In the genomic region with DNA sequence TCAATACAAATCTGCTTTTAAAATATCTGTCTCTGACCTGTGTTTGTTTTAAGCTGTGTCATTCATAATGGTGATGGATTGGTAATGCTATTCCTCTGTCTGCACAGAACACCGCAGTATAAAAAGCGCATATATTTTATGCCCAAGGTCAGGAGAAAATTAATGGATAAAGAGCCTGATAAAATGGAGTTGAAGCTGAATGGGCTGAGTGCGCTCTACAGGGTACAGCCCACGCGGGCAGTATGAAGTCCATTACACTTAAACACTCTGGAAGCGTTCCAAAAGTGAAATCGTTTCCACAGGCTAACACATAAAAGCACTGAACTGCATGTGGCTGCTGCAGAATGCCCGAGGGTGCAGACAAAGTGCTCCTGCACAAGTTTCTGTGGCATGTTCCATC, we compare ENCODE assay signal across 12 mouse cellular contexts.
DNase-seq lines count a peak whose midpoint lies in the region; ATAC-seq and TF ChIP-seq lines count a peak whose summit lies in the region.
"Had no signal": no experiment of that assay in that cellular context is flagged by ENCODE, and none has a peak within 500 bp of the region (broad histone marks: within the 10 kb centered on the region; RNA-seq: fewer than 3 reads in every experiment).

No protein-coding gene starts in this region.

- no peaks in the 10 kb centered on the region for H3K9me3 ChIP-seq in forebrain, embryonic 14.5 days (replicated peaks; ENCODE audit: control insufficient read depth, low read length)
- H3K9me3 ChIP-seq in forebrain, embryonic 13.5 days (replicated peaks) = no peaks in the 10 kb centered on the region
- H3K9me3 ChIP-seq in hindbrain, embryonic 14.5 days (ENCODE audit: control insufficient read depth, low read length) = no peaks in the 10 kb centered on the region
- no peaks in the 10 kb centered on the region for H3K9me3 ChIP-seq in limb, embryonic 13.5 days
- H3K9me3 ChIP-seq in heart, embryonic 10.5 days = no peaks in the 10 kb centered on the region

- TF ChIP-seq CTCF in brain, embryonic 14.5 days (IDR thresholded peaks at IDR 0.05; ENCODE audit: borderline replicate concordance, extremely low read depth, insufficient read depth, insufficient read length) = no peak

- no peak for TF ChIP-seq POLR2A in brain, embryonic 14.5 days (IDR thresholded peaks at IDR 0.05; ENCODE audit: borderline replicate concordance, extremely low read depth, insufficient read depth, insufficient read length, poor library complexity, severe bottlenecking)

- no peak overlapping the region for H3K4me3 ChIP-seq in forebrain, embryonic 14.5 days (ENCODE audit: low read depth, low read length)
- no peak overlapping the region for H3K4me3 ChIP-seq in forebrain, embryonic 13.5 days
- no peak overlapping the region for H3K4me3 ChIP-seq in hindbrain, embryonic 14.5 days (replicated peaks; ENCODE audit: low read length)
- no peak overlapping the region for H3K4me3 ChIP-seq in limb, embryonic 13.5 days
- no peak overlapping the region for H3K4me3 ChIP-seq in heart, embryonic 10.5 days

- ATAC-seq in forebrain, embryonic 14.5 days = peak; percentile 48; the same call in 1 of the 2 replicates
- ATAC-seq in forebrain, embryonic 13.5 days = no peak
- peak; percentile 68; the same call in 1 of the 2 replicates for ATAC-seq in hindbrain, embryonic 14.5 days (ENCODE audit: low FRiP score)
- peak; percentile 83 for ATAC-seq in limb, embryonic 13.5 days (ENCODE audit: low FRiP score, low read depth)
- ATAC-seq: intestine, embryonic 16.5 days had no signal

- no peak overlapping the region for H3K9ac ChIP-seq in forebrain, embryonic 14.5 days (ENCODE audit: low read length)
- H3K9ac ChIP-seq in forebrain, embryonic 13.5 days = no peak overlapping the region
- H3K9ac ChIP-seq in hindbrain, embryonic 14.5 days = no peak overlapping the region
- no peak overlapping the region for H3K9ac ChIP-seq in limb, embryonic 13.5 days

- H3K4me1 ChIP-seq in forebrain, embryonic 14.5 days (ENCODE audit: control insufficient read depth, insufficient read depth, low read length) = no peaks in the 10 kb centered on the region
- H3K4me1 ChIP-seq in forebrain, embryonic 13.5 days = no peaks in the 10 kb centered on the region
- peaks cover 12% of the 10 kb centered on the region; the same call in 1 of the 2 replicates for H3K4me1 ChIP-seq in hindbrain, embryonic 14.5 days (replicated peaks; ENCODE audit: control insufficient read depth, insufficient read depth, low read length)
- peaks cover 19% of the 10 kb centered on the region for H3K4me1 ChIP-seq in limb, embryonic 13.5 days
- no peaks in the 10 kb centered on the region for H3K4me1 ChIP-seq in heart, embryonic 10.5 days

- H3K36me3 ChIP-seq in forebrain, embryonic 14.5 days (ENCODE audit: control insufficient read depth, insufficient read depth, low read length) = no peaks in the 10 kb centered on the region
- H3K36me3 ChIP-seq in forebrain, embryonic 13.5 days (ENCODE audit: poor library complexity, severe bottlenecking) = no peaks in the 10 kb centered on the region
- H3K36me3 ChIP-seq in hindbrain, embryonic 14.5 days (replicated peaks; ENCODE audit: control insufficient read depth, insufficient read depth) = no peaks in the 10 kb centered on the region
- no peaks in the 10 kb centered on the region for H3K36me3 ChIP-seq in limb, embryonic 13.5 days
- no peaks in the 10 kb centered on the region for H3K36me3 ChIP-seq in heart, embryonic 10.5 days

- no peak overlapping the region for H3K4me2 ChIP-seq in forebrain, embryonic 14.5 days (ENCODE audit: low read length)
- no peak overlapping the region for H3K4me2 ChIP-seq in forebrain, embryonic 13.5 days
- H3K4me2 ChIP-seq in hindbrain, embryonic 14.5 days (replicated peaks) = no peak overlapping the region
- peak overlapping the region; percentile 34; the same call in 1 of the 2 replicates for H3K4me2 ChIP-seq in limb, embryonic 13.5 days (replicated peaks)
- H3K4me2 ChIP-seq: heart, embryonic 11.5 days had no signal

- no peak overlapping the region for H3K27ac ChIP-seq in forebrain, embryonic 14.5 days (ENCODE audit: low read depth, low read length)
- no peak overlapping the region for H3K27ac ChIP-seq in forebrain, embryonic 13.5 days
- H3K27ac ChIP-seq in hindbrain, embryonic 14.5 days = no peak overlapping the region
- no peak overlapping the region for H3K27ac ChIP-seq in limb, embryonic 13.5 days
- H3K27ac ChIP-seq in heart, embryonic 10.5 days = no peak overlapping the region

- 41% methylated on average over 8 of the region's 8 CpGs for WGBS in forebrain, embryonic 14.5 days
- 43% methylated on average over 8 of the region's 8 CpGs for WGBS in forebrain, embryonic 13.5 days
- 41% methylated on average over 8 of the region's 8 CpGs for WGBS in hindbrain, embryonic 14.5 days
- WGBS in limb, embryonic 13.5 days = 22% methylated on average over 8 of the region's 8 CpGs
- WGBS in heart, embryonic 10.5 days = 83% methylated on average over 8 of the region's 8 CpGs

- DNase-seq in forebrain, embryonic 14.5 days (ENCODE audit: low spot score) = peak; percentile 59
- DNase-seq in brain, embryonic 14.5 days (ENCODE audit: low read depth) = peak; percentile 78
- DNase-seq in hindbrain, embryonic 14.5 days (ENCODE audit: low spot score) = peak; percentile 46
- no peak for DNase-seq in heart, embryonic 10.5 days (ENCODE audit: low spot score)
- no peak for DNase-seq in urinary bladder, adult 18-20 months (ENCODE audit: low spot score in 2 of 2)
- DNase-seq in heart, adult 8-10 months (ENCODE audit: low spot score) = no peak
- DNase-seq: lung, postnatal 14 days; right cerebral cortex, postnatal 4 days had no signal

- H3K27me3 ChIP-seq in forebrain, embryonic 14.5 days (replicated peaks; ENCODE audit: control insufficient read depth, insufficient read depth, low read length) = no peaks in the 10 kb centered on the region
- no peaks in the 10 kb centered on the region for H3K27me3 ChIP-seq in forebrain, embryonic 13.5 days
- H3K27me3 ChIP-seq in hindbrain, embryonic 14.5 days (ENCODE audit: control insufficient read depth, insufficient read depth, low read length) = no peaks in the 10 kb centered on the region
- no peaks in the 10 kb centered on the region for H3K27me3 ChIP-seq in limb, embryonic 13.5 days
- H3K27me3 ChIP-seq in heart, embryonic 10.5 days (ENCODE audit: insufficient read depth, poor library complexity, severe bottlenecking) = no peaks in the 10 kb centered on the region

Comparison
In these comparisons a context has a peak if more than half of its experiments do, and no peak if none do; other contexts are left out.
1. DNase-seq: peak in forebrain, embryonic 14.5 days (single experiment), brain, embryonic 14.5 days (single experiment) and hindbrain, embryonic 14.5 days (single experiment); none in heart, embryonic 10.5 days (single experiment), urinary bladder, adult 18-20 months (0 of 2) and heart, adult 8-10 months (single experiment).